Mouse (Mus musculus) CH12.LX (cell line): ENCODE results near the gene Nf1. TPM values are rescaled to one million over a fixed set of nuclear protein-coding genes. Genes with fewer than 3 reads are reported as not detected.
A peak's percentile ranks its signal among the peaks of the same experiment; 100 is the strongest.

Experiments used
- DNase-seq: peaks from one replicate; pipeline ENCODE4 v3.0.0-alpha.2; 2013; ENCODE audit errors: extremely low read depth
- H3K27ac ChIP-seq: 2 replicates; pipeline ENCODE4 v1.5.1; 2012; ENCODE audit warnings: low read depth, mild to moderate bottlenecking, control low read depth, moderate library complexity; ENCODE audit not compliant: insufficient read depth
- H3K27me3 ChIP-seq: replicated peaks from 2 replicates; pipeline ENCODE3; 2012; ENCODE audit warnings: inconsistent platforms
- H3K36me3 ChIP-seq, 2 experiments: replicated peaks in 1 of 2; 2 replicates each; pipeline versions ENCODE3 to v1.6.1; 2012; ENCODE audit warnings: inconsistent platforms in 1 of 2, low read length in 1 of 2, mild to moderate bottlenecking in 1 of 2, mixed read lengths in 1 of 2, moderate library complexity in 1 of 2; ENCODE audit not compliant: control insufficient read depth in 1 of 2, insufficient read depth in 1 of 2
- H3K4me1 ChIP-seq, 2 experiments: 2 replicates each; pipeline ENCODE4 v1.6.1; 2012; ENCODE audit warnings: inconsistent platforms in 1 of 2, moderate library complexity in 1 of 2; ENCODE audit not compliant: insufficient read depth in 2 of 2, control insufficient read depth in 1 of 2
- H3K4me2 ChIP-seq: 2 replicates; pipeline ENCODE4 v1.6.1; 2012; ENCODE audit warnings: low read depth, mild to moderate bottlenecking, control low read depth; ENCODE audit not compliant: poor library complexity, insufficient read depth, severe bottlenecking
- H3K4me3 ChIP-seq, 3 experiments: fragments of 150-350 bp in 1 of 3; sonication (generic) in 1 of 3; replicated peaks in 1 of 3; 2 replicates each; pipeline versions ENCODE3 to v1.5.1; 2011 to 2012; ENCODE audit warnings: low read depth in 2 of 3, low read length in 2 of 3, mild to moderate bottlenecking in 2 of 3, moderate library complexity in 2 of 3, control low read depth in 1 of 3, improper control_type of control experiment in 1 of 3, inconsistent platforms in 1 of 3, mixed read lengths in 1 of 3; ENCODE audit not compliant: poor library complexity in 1 of 3
- H3K79me2 ChIP-seq: replicated peaks from 2 replicates; pipeline ENCODE4 v1.6.1; 2012; ENCODE audit warnings: mild to moderate bottlenecking, moderate library complexity; ENCODE audit not compliant: control insufficient read depth, poor library complexity, insufficient read depth, severe bottlenecking; ENCODE audit errors: extremely low read depth
- H3K9ac ChIP-seq: 2 replicates; pipeline ENCODE4 v1.6.1; 2012; ENCODE audit warnings: low read depth, mild to moderate bottlenecking, control low read depth, moderate library complexity; ENCODE audit not compliant: insufficient read depth
- H3K9me3 ChIP-seq: replicated peaks from 2 replicates; pipeline ENCODE3; 2012; ENCODE audit warnings: low read length, inconsistent platforms, mixed read lengths
- BHLHE40 ChIP-seq: IDR thresholded peaks from 2 replicates; pipeline ENCODE4 v1.6.1; 2011; ENCODE audit warnings: mild to moderate bottlenecking, low read depth, low read length, improper control_type of control experiment
- CHD1 ChIP-seq: IDR thresholded peaks from 2 replicates; pipeline ENCODE4 v1.6.1; 2012; ENCODE audit warnings: low read depth, low read length, improper control_type of control experiment, inconsistent platforms
- CTCF ChIP-seq, 2 experiments: IDR thresholded peaks in 1 of 2; conservative IDR thresholded peaks in 1 of 2; 2 replicates each; pipeline ENCODE4 v1.5.1; 2011 to 2012; ENCODE audit warnings: low read depth in 2 of 2, low read length in 2 of 2, improper control_type of control experiment in 1 of 2, inconsistent platforms in 1 of 2, mild to moderate bottlenecking in 1 of 2, moderate library complexity in 1 of 2
- E2F4 ChIP-seq: IDR thresholded peaks from 2 replicates; pipeline ENCODE4 v1.6.1; 2011; ENCODE audit warnings: low read depth, low read length, improper control_type of control experiment; ENCODE audit not compliant: insufficient replicate concordance
- EP300 ChIP-seq: IDR thresholded peaks from 2 replicates; pipeline ENCODE4 v1.6.1; 2011; ENCODE audit warnings: low read length, improper control_type of control experiment
- ETS1 ChIP-seq: conservative IDR thresholded peaks from 2 replicates; pipeline ENCODE4 v1.6.1; 2012; ENCODE audit warnings: low read depth, mild to moderate bottlenecking, inconsistent platforms, low read length, improper control_type of control experiment, moderate library complexity
- GABPA ChIP-seq: IDR thresholded peaks from 2 replicates; pipeline ENCODE4 v1.6.1; 2012; ENCODE audit warnings: low read depth, low read length, improper control_type of control experiment, inconsistent platforms; ENCODE audit not compliant: insufficient replicate concordance
- HCFC1 ChIP-seq: IDR thresholded peaks from 2 replicates; pipeline ENCODE4 v1.6.1; 2012; ENCODE audit warnings: low read depth, mild to moderate bottlenecking, inconsistent platforms, low read length, improper control_type of control experiment
- IRF4 ChIP-seq: IDR thresholded peaks from 2 replicates; pipeline ENCODE4 v1.6.1; 2014; ENCODE audit warnings: low read depth, mild to moderate bottlenecking, inconsistent platforms, low read length, improper control_type of control experiment
- JUN ChIP-seq: IDR thresholded peaks from 2 replicates; pipeline ENCODE4 v1.6.1; 2011; ENCODE audit warnings: low read depth, mild to moderate bottlenecking, low read length, improper control_type of control experiment, moderate library complexity; ENCODE audit not compliant: insufficient read depth
- KAT2A ChIP-seq: IDR thresholded peaks from 2 replicates; pipeline ENCODE4 v1.6.1; 2012; ENCODE audit warnings: low read length, improper control_type of control experiment, inconsistent platforms; ENCODE audit not compliant: insufficient replicate concordance
- MAFK ChIP-seq: IDR thresholded peaks from 2 replicates; pipeline ENCODE4 v1.6.1; 2011; ENCODE audit warnings: low read length, improper control_type of control experiment; ENCODE audit not compliant: insufficient replicate concordance
- MAX ChIP-seq: IDR thresholded peaks from 2 replicates; pipeline ENCODE4 v1.6.1; 2011; ENCODE audit warnings: low read length, improper control_type of control experiment
- MEF2A ChIP-seq: IDR thresholded peaks from 2 replicates; pipeline ENCODE4 v1.6.1; 2014; ENCODE audit warnings: low read depth, mild to moderate bottlenecking, inconsistent platforms, low read length, improper control_type of control experiment, borderline replicate concordance
- MXI1 ChIP-seq: IDR thresholded peaks from 2 replicates; pipeline ENCODE4 v1.6.1; 2011; ENCODE audit warnings: mild to moderate bottlenecking, low read depth, low read length, improper control_type of control experiment
- MYC ChIP-seq: IDR thresholded peaks from 2 replicates; pipeline ENCODE4 v1.6.1; 2011; ENCODE audit warnings: low read depth, mild to moderate bottlenecking, improper control_type of control experiment, low read length
- NELFE ChIP-seq: IDR thresholded peaks from 2 replicates; pipeline ENCODE4 v1.6.1; 2011; ENCODE audit warnings: low read depth, low read length, improper control_type of control experiment
- POLR2A ChIP-seq: IDR thresholded peaks from 2 replicates; pipeline ENCODE4 v1.6.1; 2011; ENCODE audit warnings: low read depth, mild to moderate bottlenecking, improper control_type of control experiment, low read length
- POLR2AphosphoS2 ChIP-seq: IDR thresholded peaks from 2 replicates; pipeline ENCODE4 v1.6.1; 2011; ENCODE audit warnings: low read depth, low read length, improper control_type of control experiment
- RAD21 ChIP-seq: IDR thresholded peaks from 2 replicates; pipeline ENCODE4 v1.6.1; 2011; ENCODE audit warnings: low read depth, mild to moderate bottlenecking, low read length, improper control_type of control experiment, moderate library complexity
- RCOR1 ChIP-seq: conservative IDR thresholded peaks from 2 replicates; pipeline ENCODE4 v1.6.1; 2012; ENCODE audit warnings: low read depth, mild to moderate bottlenecking, inconsistent platforms, low read length, improper control_type of control experiment
- SIN3A ChIP-seq: IDR thresholded peaks from 2 replicates; pipeline ENCODE4 v1.6.1; 2012; ENCODE audit warnings: low read length, improper control_type of control experiment, inconsistent platforms
- SMC3 ChIP-seq: IDR thresholded peaks from 2 replicates; pipeline ENCODE4 v1.6.1; 2011; ENCODE audit warnings: low read depth, low read length, improper control_type of control experiment
- TBP ChIP-seq: conservative IDR thresholded peaks from 2 replicates; pipeline ENCODE4 v1.6.1; 2011; ENCODE audit warnings: low read depth, low read length, improper control_type of control experiment
- TCF12 ChIP-seq: IDR thresholded peaks from 2 replicates; pipeline ENCODE4 v1.6.1; 2014; ENCODE audit warnings: low read depth, mild to moderate bottlenecking, inconsistent platforms, low read length, improper control_type of control experiment
- UBTF ChIP-seq: IDR thresholded peaks from 2 replicates; pipeline ENCODE4 v1.6.1; 2012; ENCODE audit warnings: low read depth, mild to moderate bottlenecking, inconsistent platforms, low read length, improper control_type of control experiment, moderate library complexity
- USF1 ChIP-seq: IDR thresholded peaks from 2 replicates; pipeline ENCODE4 v1.6.1; 2014; ENCODE audit warnings: low read depth, mild to moderate bottlenecking, inconsistent platforms, low read length, improper control_type of control experiment
- USF2 ChIP-seq: conservative IDR thresholded peaks from 2 replicates; pipeline ENCODE4 v1.6.1; 2011; ENCODE audit warnings: low read depth, low read length, improper control_type of control experiment
- ZC3H11A ChIP-seq: IDR thresholded peaks from 2 replicates; pipeline ENCODE4 v1.6.1; 2012; ENCODE audit warnings: low read depth, mild to moderate bottlenecking, inconsistent platforms, low read length, improper control_type of control experiment
- ZMIZ1 ChIP-seq: IDR thresholded peaks from 2 replicates; pipeline ENCODE4 v1.6.1; 2012; ENCODE audit warnings: low read depth, mild to moderate bottlenecking, inconsistent platforms, low read length, improper control_type of control experiment
- ZNF384 ChIP-seq: IDR thresholded peaks from 2 replicates; pipeline ENCODE4 v1.6.1; 2012; ENCODE audit warnings: low read depth, low read length, improper control_type of control experiment, inconsistent platforms
- dilution Hi-C: fragments of 300-500 bp; cut with MboI; formaldehyde crosslinking; loops from 2 replicates; pipeline ENCODE4 v1.14.3; 2020; ENCODE audit warnings: low sequenced_read_pairs; ENCODE audit not compliant: extremely low pct_unique_long_range_greater_than_20kb, extremely low pct_ligation_motif_present
- in situ Hi-C: fragments of 300-500 bp; cut with MboI; formaldehyde crosslinking; loops from 3 replicates; pipeline ENCODE4 v1.14.3; 2019; ENCODE audit warnings: low sequenced_read_pairs, low pct_ligation_motif_present, low pct_unique_long_range_greater_than_20kb, mixed read lengths
- polyA plus RNA-seq: library from polyadenylated mRNA; unstranded; fragments of >175 nt; gene quantifications from 2 replicates; pipeline ENCODE4 v1.2.1, GENCODE M21; 2012; ENCODE audit warnings: low read depth; ENCODE audit not compliant: insufficient read length
- total RNA-seq, 2 experiments: library from RNA; depleted of rRNA; stranded (reverse); fragments of 300-350 nt in 1 of 2; fragments of >200 nt in 1 of 2; gene quantifications; 2 replicates each; pipeline ENCODE4 v1.2.3; 2012 to 2014

Nf1 gene
- total and polyA plus RNA-seq, 3 experiments: 7.3 to 19.5 (median 12.4) TPM

GRCm38 (mm10) chr11:79527739-79528384 lies 188.4 kb downstream of the Nf1 start:
- dilution Hi-C loops: no loop called here
- in situ Hi-C loops: no loop called here
- Histone ChIP-seq H3K4me3 (peak overlapping the region; percentile 65 to 89 (median 78)), H3K4me2 (peak overlapping the region; percentile 82), H3K9ac (peak overlapping the region; percentile 99), H3K36me3 (peaks cover 18 to 36% of the 10 kb centered on the region in 2 experiments), H3K27ac (peak overlapping the region; percentile 97), H3K9me3 (no peaks in the 10 kb centered on the region), H3K79me2 (peaks cover 34% of the 10 kb centered on the region), H3K4me1 (peaks cover 24 to 62% of the 10 kb centered on the region in 2 experiments), H3K27me3 (no peaks in the 10 kb centered on the region)
- peak; percentile 17; the same call in 1 of the 2 replicates for TF ChIP-seq MAX
- TF ChIP-seq RCOR1: no peak
- no peak for TF ChIP-seq HCFC1
- 0 out of 2 replicates have a peak, but pooled peaks have one; percentile 33 for TF ChIP-seq TCF12
- peak; percentile 78 for DNase-seq

- peak overlapping the region; percentile 82 for H3K4me2 ChIP-seq
- in situ Hi-C loops: no loop called here
- H3K27me3 ChIP-seq: no peaks in the 10 kb centered on the region
- H3K9me3 ChIP-seq: no peaks in the 10 kb centered on the region
- peaks cover 32% of the 10 kb centered on the region for H3K79me2 ChIP-seq
- peak overlapping the region; percentile 65 to 89 (median 78) for H3K4me3 ChIP-seq
- peak overlapping the region; percentile 97 for H3K27ac ChIP-seq
- dilution Hi-C loops: no loop called here
- peaks cover 18 to 42% of the 10 kb centered on the region in 2 experiments for H3K36me3 ChIP-seq
- DNase-seq: peak; percentile 68
- peaks cover 24 to 62% of the 10 kb centered on the region in 2 experiments for H3K4me1 ChIP-seq
- peak overlapping the region; percentile 99 for H3K9ac ChIP-seq
- TF ChIP-seq KAT2A (no peak), RAD21 (no peak), NELFE (0 out of 2 replicates have a peak, but pooled peaks have one; percentile 55), JUN (no peak), SMC3 (no peak), USF2 (no peak), GABPA (no peak), MAX (no peak), MXI1 (no peak; the same call in 1 of the 2 replicates), POLR2AphosphoS2 (peak; percentile 15; the same call in 1 of the 2 replicates), POLR2A (peak; percentile 48), ZMIZ1 (peak; percentile 39; the same call in 1 of the 2 replicates), CTCF (conservative IDR thresholded peaks at IDR 0.05 in 1 of 2, IDR thresholded peaks at IDR 0.05 in 1 of 2; ENCODE audit: low read depth in 2 of 2, low read length in 2 of 2) (no peak), ZNF384 (no peak), CHD1 (peak; percentile 14; the same call in 1 of the 2 replicates), MAFK (no peak), EP300 (no peak), USF1 (no peak), E2F4 (no peak), ZC3H11A (no peak), MYC (no peak), TBP (peak; percentile 60; the same call in 1 of the 2 replicates), SIN3A (no peak; the same call in 1 of the 2 replicates), HCFC1 (no peak), RCOR1 (no peak), IRF4 (no peak; the same call in 1 of the 2 replicates), BHLHE40 (no peak), TCF12 (no peak), UBTF (no peak), MEF2A (no peak), ETS1 (peak; percentile 6; the same call in 1 of the 2 replicates)
Measured at GRCm38 (mm10) chr11:79528601-79529000, 189.1 kb downstream of the Nf1 start.
